Comparison of ENCODE assay signal across 10 mouse cellular contexts in the genomic region with DNA sequence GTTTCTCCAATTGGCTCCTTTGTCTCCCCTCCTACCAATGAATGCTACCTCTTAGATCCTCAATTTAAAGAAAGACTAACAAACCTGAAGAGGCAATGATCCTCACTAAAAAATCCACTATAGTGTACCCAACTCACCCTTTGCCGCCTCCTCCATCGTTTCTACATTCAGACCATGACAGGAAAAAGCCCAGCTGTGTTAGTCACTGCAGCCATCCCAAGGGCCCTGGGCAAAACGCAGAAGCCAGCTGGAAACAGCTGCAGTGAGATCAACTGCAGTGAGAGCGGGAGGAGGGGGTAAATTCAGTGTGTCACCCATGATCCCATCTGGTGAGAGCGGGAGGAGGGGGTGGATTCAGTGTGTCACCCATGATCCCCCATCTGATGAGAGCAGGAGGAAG. TPM values are rescaled to one million over a fixed set of nuclear protein-coding genes. Genes with fewer than 3 reads are reported as not detected.
DNase-seq lines count a peak whose midpoint lies in the region; TF ChIP-seq lines count a peak whose summit lies in the region.
"Had no signal": no experiment of that assay in that cellular context is flagged by ENCODE, and none has a peak within 500 bp of the region (broad histone marks: within the 10 kb centered on the region; RNA-seq: fewer than 3 reads in every experiment).

No protein-coding gene starts in this region.

- H3K4me3 ChIP-seq in forebrain, embryonic 10.5 days = no peak overlapping the region
- H3K4me3 ChIP-seq: intestine, embryonic 15.5 days had no signal

- WGBS in forebrain, embryonic 10.5 days = 85% methylated on average over 5 of the region's 5 CpGs

- DNase-seq in kidney, postnatal 4 days = peak; percentile 59 to 70
- no peak for DNase-seq in kidney, adult 9 months
- peak; percentile 29 for DNase-seq in brain, embryonic 14.5 days (ENCODE audit: low read depth)
- DNase-seq in gastrocnemius, postnatal 14 days = peak; percentile 69
- DNase-seq in lung, postnatal 10 days = peak; percentile 76
- no peak for DNase-seq in forebrain, embryonic 10.5 days (ENCODE audit: extremely low spot score, low spot score)
- DNase-seq in right cerebral cortex, adult 18-20 months = no peak
- DNase-seq: layer of hippocampus, postnatal 36 days; liver had no signal

- no peaks in the 10 kb centered on the region for H3K27me3 ChIP-seq in forebrain, embryonic 10.5 days (ENCODE audit: poor library complexity, severe bottlenecking)
- H3K27me3 ChIP-seq: intestine, embryonic 15.5 days had no signal

- no peak overlapping the region for H3K27ac ChIP-seq in forebrain, embryonic 10.5 days
- H3K27ac ChIP-seq: intestine, embryonic 15.5 days had no signal

- H3K36me3 ChIP-seq in forebrain, embryonic 10.5 days (replicated peaks) = no peaks in the 10 kb centered on the region
- H3K36me3 ChIP-seq: intestine, embryonic 15.5 days had no signal

- H3K4me1 ChIP-seq in forebrain, embryonic 10.5 days = peaks cover 27% of the 10 kb centered on the region

- intact Hi-C loops in gastrocnemius, postnatal 14 days (cut with DNase I; ENCODE audit: low total_unique reads) = loop anchor here (2.0 kb wide), 1 partner anchor 34 kb away; no protein-coding TSS in a partner anchor

- no peaks in the 10 kb centered on the region for H3K9me3 ChIP-seq in forebrain, embryonic 10.5 days
- H3K9me3 ChIP-seq: intestine, embryonic 15.5 days had no signal

- TF ChIP-seq CTCF in brain, embryonic 14.5 days (IDR thresholded peaks at IDR 0.05; ENCODE audit: borderline replicate concordance, extremely low read depth, insufficient read depth, insufficient read length) = no peak

- TF ChIP-seq POLR2A in brain, embryonic 14.5 days (IDR thresholded peaks at IDR 0.05; ENCODE audit: borderline replicate concordance, extremely low read depth, insufficient read depth, insufficient read length, poor library complexity, severe bottlenecking) = no peak

RNA-seq across cellular contexts. Expression of gene Rbfox2, which starts 28.0 kb away (rescaled TPM):
- polyA plus RNA-seq in brain, embryonic 14.5 days (2012; rRNA removed) = 315 and 367 TPM in 2 replicates
- 100 to 1,000 TPM; 104 to 121 TPM for total RNA-seq in gastrocnemius, postnatal 14 days (2021)
- polyA plus RNA-seq in forebrain, embryonic 10.5 days (2016; fragmentation: Nextera tagmentation; extraction: Ambion mirVana) = 35.8 and 39.0 TPM in 2 replicates

Comparison
In these comparisons a context has a peak if more than half of its experiments do, and no peak if none do; other contexts are left out.
1. DNase-seq: peak in kidney, postnatal 4 days (2 of 2), brain, embryonic 14.5 days (single experiment), gastrocnemius, postnatal 14 days (single experiment) and lung, postnatal 10 days (single experiment); none in kidney, adult 9 months (single experiment), forebrain, embryonic 10.5 days (single experiment) and right cerebral cortex, adult 18-20 months (single experiment).